29 mouse cellular contexts compared by ENCODE assay signal in genomic region chr9:83731877-83732276, GRCm38 (mm10).
DNase-seq lines count a peak whose midpoint lies in the region; ATAC-seq and TF ChIP-seq lines count a peak whose summit lies in the region.
"Had no signal": no experiment of that assay in that cellular context is flagged by ENCODE, and none has a peak within 500 bp of the region (broad histone marks: within the 10 kb centered on the region; RNA-seq: fewer than 3 reads in every experiment).

No protein-coding gene starts in this region.

- intact Hi-C loops in heart, postnatal 36 days (cut with DNase I), result no loop called here

- H3K9ac ChIP-seq in forebrain, embryonic 14.5 days (ENCODE audit: low read length), result no peak overlapping the region
- H3K9ac ChIP-seq in forebrain, embryonic 16.5 days (replicated peaks; ENCODE audit: low read depth, low read length), result no peak overlapping the region
- no peak overlapping the region for H3K9ac ChIP-seq in heart, postnatal 0 days (replicated peaks; ENCODE audit: low read depth, low read length)
- no peak overlapping the region for H3K9ac ChIP-seq in neural tube, embryonic 15.5 days (replicated peaks)
- H3K9ac ChIP-seq: embryonic facial prominence, embryonic 13.5 days; forebrain, embryonic 13.5 days; hindbrain, embryonic 12.5 days; hindbrain, embryonic 15.5 days; kidney, embryonic 15.5 days had no signal

- H3K9me3 ChIP-seq in forebrain, embryonic 14.5 days (replicated peaks; ENCODE audit: control insufficient read depth, low read length), result no peaks in the 10 kb centered on the region
- no peaks in the 10 kb centered on the region for H3K9me3 ChIP-seq in forebrain, embryonic 16.5 days (ENCODE audit: control insufficient read depth, low read length)
- H3K9me3 ChIP-seq in heart, postnatal 0 days (replicated peaks; ENCODE audit: control insufficient read depth, low read length), result no peaks in the 10 kb centered on the region
- H3K9me3 ChIP-seq in neural tube, embryonic 15.5 days (replicated peaks), result no peaks in the 10 kb centered on the region
- H3K9me3 ChIP-seq: embryonic facial prominence, embryonic 10.5 days; embryonic facial prominence, embryonic 13.5 days; forebrain, embryonic 10.5 days; forebrain, embryonic 13.5 days; hindbrain, embryonic 12.5 days; hindbrain, embryonic 15.5 days; kidney, embryonic 15.5 days had no signal

- no peaks in the 10 kb centered on the region for H3K36me3 ChIP-seq in forebrain, embryonic 14.5 days (ENCODE audit: control insufficient read depth, insufficient read depth, low read length)
- no peaks in the 10 kb centered on the region for H3K36me3 ChIP-seq in forebrain, embryonic 16.5 days (ENCODE audit: control insufficient read depth, insufficient read depth)
- H3K36me3 ChIP-seq in heart, postnatal 0 days (replicated peaks; ENCODE audit: control insufficient read depth, insufficient read depth, low read length), result no peaks in the 10 kb centered on the region
- H3K36me3 ChIP-seq in neural tube, embryonic 15.5 days, result no peaks in the 10 kb centered on the region
- H3K36me3 ChIP-seq: embryonic facial prominence, embryonic 10.5 days; embryonic facial prominence, embryonic 13.5 days; forebrain, embryonic 10.5 days; hindbrain, embryonic 12.5 days; hindbrain, embryonic 15.5 days; kidney, embryonic 15.5 days had no signal

- no peak for TF ChIP-seq EP300 in heart, postnatal 0 days (IDR thresholded peaks at IDR 0.05; ENCODE audit: low read depth)

- H3K4me3 ChIP-seq in forebrain, embryonic 14.5 days (ENCODE audit: low read depth, low read length), result no peak overlapping the region
- no peak overlapping the region for H3K4me3 ChIP-seq in forebrain, embryonic 16.5 days (replicated peaks; ENCODE audit: low read length)
- H3K4me3 ChIP-seq in heart, postnatal 0 days (ENCODE audit: low read depth, low read length), result no peak overlapping the region
- H3K4me3 ChIP-seq in brown adipose tissue, adult 24 weeks (ENCODE audit: insufficient read depth, low read depth, low read length), result no peak overlapping the region
- no peak overlapping the region for H3K4me3 ChIP-seq in neural tube, embryonic 15.5 days (replicated peaks)
- H3K4me3 ChIP-seq: embryonic facial prominence, embryonic 10.5 days; embryonic facial prominence, embryonic 13.5 days; erythroblast, embryonic 14.5 days; forebrain, embryonic 10.5 days; forebrain, embryonic 13.5 days; heart, adult 2 months; hindbrain, embryonic 12.5 days; hindbrain, embryonic 15.5 days; kidney, embryonic 15.5 days had no signal

- no peak for TF ChIP-seq CTCF in heart, postnatal 0 days (IDR thresholded peaks at IDR 0.05; ENCODE audit: low read depth)

- H3K4me1 ChIP-seq in forebrain, embryonic 14.5 days (ENCODE audit: control insufficient read depth, insufficient read depth, low read length), result peaks cover 4% of the 10 kb centered on the region; the same call in 1 of the 2 replicates
- H3K4me1 ChIP-seq in forebrain, embryonic 16.5 days (replicated peaks; ENCODE audit: control insufficient read depth, insufficient read depth, low read length), result peaks cover 3% of the 10 kb centered on the region; the same call in 1 of the 2 replicates
- no peaks in the 10 kb centered on the region for H3K4me1 ChIP-seq in heart, postnatal 0 days (ENCODE audit: control insufficient read depth, insufficient read depth)
- H3K4me1 ChIP-seq in brown adipose tissue, adult 24 weeks (ENCODE audit: control insufficient read depth, insufficient read depth, insufficient read length, low read length), result peaks cover 11% of the 10 kb centered on the region
- H3K4me1 ChIP-seq in neural tube, embryonic 15.5 days, result peaks cover 4% of the 10 kb centered on the region
- H3K4me1 ChIP-seq: hindbrain, embryonic 12.5 days had no signal

- 71% methylated on average over 2 of the region's 2 CpGs for WGBS in forebrain, embryonic 14.5 days
- WGBS in forebrain, embryonic 16.5 days, result 72% methylated on average over 2 of the region's 2 CpGs
- WGBS in heart, postnatal 0 days, result 56% methylated on average over 2 of the region's 2 CpGs
- 90% methylated on average over 2 of the region's 2 CpGs for WGBS in neural tube, embryonic 15.5 days

- no peaks in the 10 kb centered on the region for H3K27me3 ChIP-seq in forebrain, embryonic 14.5 days (replicated peaks; ENCODE audit: control insufficient read depth, insufficient read depth, low read length)
- H3K27me3 ChIP-seq in forebrain, embryonic 16.5 days (replicated peaks; ENCODE audit: control insufficient read depth, insufficient read depth, low read length), result no peaks in the 10 kb centered on the region
- no peaks in the 10 kb centered on the region for H3K27me3 ChIP-seq in heart, postnatal 0 days (ENCODE audit: control insufficient read depth, insufficient read depth, low read length)
- no peaks in the 10 kb centered on the region for H3K27me3 ChIP-seq in neural tube, embryonic 15.5 days (replicated peaks)
- H3K27me3 ChIP-seq: embryonic facial prominence, embryonic 13.5 days; forebrain, embryonic 13.5 days; hindbrain, embryonic 12.5 days; hindbrain, embryonic 15.5 days had no signal

- no peak overlapping the region for H3K27ac ChIP-seq in forebrain, embryonic 14.5 days (ENCODE audit: low read depth, low read length)
- H3K27ac ChIP-seq in forebrain, embryonic 16.5 days (ENCODE audit: low read length), result no peak overlapping the region
- H3K27ac ChIP-seq in heart, postnatal 0 days (ENCODE audit: low read depth), result no peak overlapping the region
- H3K27ac ChIP-seq in brown adipose tissue, adult 24 weeks (replicated peaks; ENCODE audit: low read depth, low read length), result peak overlapping the region; percentile 62
- H3K27ac ChIP-seq in neural tube, embryonic 15.5 days (replicated peaks), result no peak overlapping the region
- H3K27ac ChIP-seq: embryonic facial prominence, embryonic 10.5 days; embryonic facial prominence, embryonic 13.5 days; forebrain, embryonic 10.5 days; forebrain, embryonic 13.5 days; heart, adult 2 months; hindbrain, embryonic 12.5 days; hindbrain, embryonic 15.5 days; kidney, embryonic 15.5 days had no signal

- no peak overlapping the region for H3K4me2 ChIP-seq in forebrain, embryonic 14.5 days (ENCODE audit: low read length)
- H3K4me2 ChIP-seq in forebrain, embryonic 16.5 days (ENCODE audit: low read length), result no peak overlapping the region
- H3K4me2 ChIP-seq in heart, postnatal 0 days (ENCODE audit: low read depth, low read length), result no peak overlapping the region
- no peak overlapping the region for H3K4me2 ChIP-seq in neural tube, embryonic 15.5 days
- H3K4me2 ChIP-seq: embryonic facial prominence, embryonic 13.5 days; forebrain, embryonic 13.5 days; heart, embryonic 11.5 days; hindbrain, embryonic 12.5 days; hindbrain, embryonic 15.5 days; kidney, embryonic 15.5 days had no signal

- no peak for ATAC-seq in forebrain, embryonic 14.5 days
- no peak for ATAC-seq in forebrain, embryonic 16.5 days
- ATAC-seq in heart, postnatal 0 days (ENCODE audit: insufficient read depth, low read depth), result peak; percentile 44; the same call in 1 of the 2 replicates
- no peak for ATAC-seq in neural tube, embryonic 15.5 days (ENCODE audit: low FRiP score)
- ATAC-seq: activated CD4-positive, CD25-positive, alpha-beta regulatory T cell, adult 4 months; CD4-positive, CD25-positive, alpha-beta regulatory T cell, adult 4 months; forebrain, embryonic 13.5 days had no signal

- peak; percentile 23 for DNase-seq in forebrain, embryonic 14.5 days (ENCODE audit: low spot score)
- DNase-seq in heart, postnatal 0 days (ENCODE audit: low spot score), result no peak
- DNase-seq in heart, postnatal 36 days, result no peak
- DNase-seq in skeletal muscle tissue, adult 2 months (ENCODE audit: low read depth, low spot score), result peak; percentile 20
- DNase-seq: adrenal gland, postnatal 36 days; cerebellum, adult 11-12 months; cerebellum, adult 8-10 months; cerebellum, postnatal 10 days; cerebellum, postnatal 36 days; embryo, embryonic 11 days; gastrocnemius, postnatal 10 days; heart, adult 2 months; heart, postnatal 14 days; kidney, adult 11 months; kidney, adult 8-10 months had no signal

Comparison
In these comparisons a context has a peak if more than half of its experiments do, and no peak if none do; other contexts are left out.
1. DNase-seq: peak in forebrain, embryonic 14.5 days (single experiment) and skeletal muscle tissue, adult 2 months (single experiment); none in heart, postnatal 0 days (single experiment) and heart, postnatal 36 days (0 of 2).